In the genomic region with DNA sequence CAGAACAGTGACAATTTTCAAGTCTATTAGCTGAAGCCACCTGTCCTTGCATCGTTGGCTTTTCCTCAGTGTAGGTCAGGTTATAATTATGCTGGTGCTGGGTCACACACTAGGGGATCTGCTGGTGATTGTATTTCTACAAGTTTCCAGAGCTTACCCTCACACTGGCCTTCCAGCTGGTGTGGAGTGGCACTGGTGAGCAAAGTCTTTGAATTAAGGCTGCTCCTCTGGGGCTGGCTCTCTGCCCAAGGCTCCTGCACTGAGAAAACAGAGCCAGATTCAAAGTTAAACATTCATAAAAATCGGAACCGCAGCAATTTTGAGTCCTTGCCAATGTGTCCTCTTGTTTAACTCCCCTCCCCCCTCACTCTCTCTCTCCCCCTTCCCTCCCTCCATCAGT, we compare ENCODE assay signal across 11 mouse cellular contexts.
DNase-seq lines count a peak whose midpoint lies in the region; ATAC-seq and TF ChIP-seq lines count a peak whose summit lies in the region.
"Had no signal": no experiment of that assay in that cellular context is flagged by ENCODE, and none has a peak within 500 bp of the region (broad histone marks: within the 10 kb centered on the region; RNA-seq: fewer than 3 reads in every experiment).

No protein-coding gene starts in this region.

- no peaks in the 10 kb centered on the region for H3K27me3 ChIP-seq in kidney, adult 2 months (replicated peaks; ENCODE audit: control insufficient read depth, insufficient read depth, low read length)
- H3K27me3 ChIP-seq in lung, embryonic 14.5 days (ENCODE audit: insufficient read depth, low read length): no peaks in the 10 kb centered on the region

- no peak overlapping the region for H3K4me2 ChIP-seq in lung, embryonic 14.5 days

- peaks cover 14% of the 10 kb centered on the region for H3K4me1 ChIP-seq in kidney, adult 2 months (ENCODE audit: control insufficient read depth, insufficient read depth, low read length)
- peaks cover 13% of the 10 kb centered on the region for H3K4me1 ChIP-seq in lung, embryonic 14.5 days (ENCODE audit: insufficient read depth)
- H3K4me1 ChIP-seq: hindbrain, embryonic 10.5 days had no signal

- no peak for TF ChIP-seq CTCF in kidney, adult 2 months (conservative IDR thresholded peaks at IDR 0.05; ENCODE audit: insufficient read depth, insufficient read length, low read depth, low read length)
- TF ChIP-seq CTCF in lung, embryonic 14.5 days (IDR thresholded peaks at IDR 0.05; ENCODE audit: low read depth): 0 out of 2 replicates have a peak, but pooled peaks have one; percentile 8

- H3K27ac ChIP-seq in kidney, adult 2 months (ENCODE audit: insufficient read depth, low read depth, low read length): no peak overlapping the region
- peak overlapping the region; percentile 3; the same call in 1 of the 2 replicates for H3K27ac ChIP-seq in lung, embryonic 14.5 days (ENCODE audit: low read depth)
- H3K27ac ChIP-seq: hindbrain, embryonic 10.5 days had no signal

- no peak overlapping the region for H3K9ac ChIP-seq in lung, embryonic 14.5 days

- no peak overlapping the region for H3K4me3 ChIP-seq in kidney, adult 2 months (ENCODE audit: insufficient read depth, low read depth, low read length)
- H3K4me3 ChIP-seq in lung, embryonic 14.5 days (ENCODE audit: low read depth, low read length): no peak overlapping the region
- H3K4me3 ChIP-seq: hindbrain, embryonic 10.5 days had no signal

- no peaks in the 10 kb centered on the region for H3K36me3 ChIP-seq in kidney, adult 2 months (ENCODE audit: control insufficient read depth, insufficient read depth, low read length)
- no peaks in the 10 kb centered on the region for H3K36me3 ChIP-seq in lung, embryonic 14.5 days (ENCODE audit: insufficient read depth)
- H3K36me3 ChIP-seq: hindbrain, embryonic 10.5 days had no signal

- DNase-seq in urinary bladder, postnatal 14 days (ENCODE audit: low spot score): peak; percentile 71
- DNase-seq in urinary bladder, adult 2 months (ENCODE audit: low spot score): no peak
- DNase-seq in kidney, adult 2 months: peak; percentile 93
- peak; percentile 94 for DNase-seq in lung, embryonic 14.5 days
- DNase-seq in thymus, postnatal 14 days: no peak
- DNase-seq in thymus, adult 18-20 months: no peak
- no peak for DNase-seq in gastrocnemius, adult 8-10 months (ENCODE audit: low spot score in 2 of 2)
- DNase-seq: gastrocnemius, postnatal 14 days; right cerebral cortex, postnatal 25 days had no signal

- WGBS in kidney, adult 2 months: 12% methylated on average over 3 of the region's 3 CpGs
- 14% methylated on average over 3 of the region's 3 CpGs for WGBS in lung, embryonic 14.5 days

- TF ChIP-seq POLR2A in kidney, adult 2 months (IDR thresholded peaks at IDR 0.05; ENCODE audit: low read depth, low read length): no peak

- no peaks in the 10 kb centered on the region for H3K9me3 ChIP-seq in lung, embryonic 14.5 days (ENCODE audit: low read depth, low read length)
- H3K9me3 ChIP-seq: hindbrain, embryonic 10.5 days had no signal

- peak; percentile 76 for ATAC-seq in lung, embryonic 14.5 days (ENCODE audit: insufficient read depth)
- ATAC-seq: midbrain, embryonic 16.5 days had no signal

Comparison
In these comparisons a context has a peak if more than half of its experiments do, and no peak if none do; other contexts are left out.
1. DNase-seq: peak in urinary bladder, postnatal 14 days (single experiment), kidney, adult 2 months (single experiment) and lung, embryonic 14.5 days (single experiment); none in urinary bladder, adult 2 months (single experiment), thymus, postnatal 14 days (single experiment), thymus, adult 18-20 months (0 of 2) and gastrocnemius, adult 8-10 months (0 of 2).